Mouse (Mus musculus): ENCODE data around the gene Smtnl2. TPM values are rescaled to one million over a fixed set of nuclear protein-coding genes. Genes with fewer than 3 reads are reported as not detected.

Smtnl2 gene
- polyA plus RNA-seq, 1 experiment from 2014 or later, result 26.2 TPM

GRCm38 (mm10) chr11:72366126-72366525 lies 45.4 kb downstream of the Smtnl2 start:
- WGBS, result 70% methylated on average over 9 of the region's 9 CpGs
- H3K9ac ChIP-seq (ENCODE audit: low read length), result no peak overlapping the region
- H3K4me1 ChIP-seq (replicated peaks; ENCODE audit: control insufficient read depth, insufficient read depth, low read length), result no peaks in the 10 kb centered on the region
- no peaks in the 10 kb centered on the region for H3K27me3 ChIP-seq (replicated peaks; ENCODE audit: control insufficient read depth, insufficient read depth, low read length)
- ATAC-seq (replicated peaks; ENCODE audit: low FRiP score, low TSS enrichment, low read depth), result no peak
- no peaks in the 10 kb centered on the region for H3K9me3 ChIP-seq (ENCODE audit: control insufficient read depth, low read length)
- no peak overlapping the region for H3K27ac ChIP-seq (ENCODE audit: low read depth)
- no peak overlapping the region for H3K4me3 ChIP-seq (ENCODE audit: low read depth, low read length)
- no peak for DNase-seq (ENCODE audit: low spot score)
- no peak overlapping the region for H3K4me2 ChIP-seq (ENCODE audit: low read length)
- H3K36me3 ChIP-seq (ENCODE audit: control insufficient read depth, insufficient read depth, low read length), result no peaks in the 10 kb centered on the region

- no peaks in the 10 kb centered on the region for H3K4me1 ChIP-seq (replicated peaks; ENCODE audit: control insufficient read depth, insufficient read depth, low read length)
- 94% methylated on average over 5 of the region's 5 CpGs for WGBS
- DNase-seq (ENCODE audit: low spot score) (no peak), ATAC-seq (replicated peaks; ENCODE audit: low FRiP score, low TSS enrichment, low read depth) (no peak)
- no peaks in the 10 kb centered on the region for H3K27me3 ChIP-seq (replicated peaks; ENCODE audit: control insufficient read depth, insufficient read depth, low read length)
- H3K4me3 ChIP-seq (ENCODE audit: low read depth, low read length), result no peak overlapping the region
- H3K9me3 ChIP-seq (ENCODE audit: control insufficient read depth, low read length), result no peaks in the 10 kb centered on the region
- H3K36me3 ChIP-seq (ENCODE audit: control insufficient read depth, insufficient read depth, low read length), result no peaks in the 10 kb centered on the region
- no peak overlapping the region for H3K27ac ChIP-seq (ENCODE audit: low read depth)
- H3K4me2 ChIP-seq (ENCODE audit: low read length), result no peak overlapping the region
- no peak overlapping the region for H3K9ac ChIP-seq (ENCODE audit: low read length)
These were observed 47.0 kb downstream of the Smtnl2 start for GRCm38 (mm10) chr11:72364526-72364925.

GRCm38 (mm10) chr11:72363523-72364240 lies 47.8 kb downstream of the Smtnl2 start:
- no peak overlapping the region for H3K4me2 ChIP-seq (ENCODE audit: low read length)
- H3K27me3 ChIP-seq (replicated peaks; ENCODE audit: control insufficient read depth, insufficient read depth, low read length), result no peaks in the 10 kb centered on the region
- no peaks in the 10 kb centered on the region for H3K9me3 ChIP-seq (ENCODE audit: control insufficient read depth, low read length)
- 71% methylated on average over 8 of the region's 8 CpGs for WGBS
- no peak for ATAC-seq (replicated peaks; ENCODE audit: low FRiP score, low TSS enrichment, low read depth)
- no peak for DNase-seq (ENCODE audit: low spot score)
- H3K4me3 ChIP-seq (ENCODE audit: low read depth, low read length), result no peak overlapping the region
- no peak overlapping the region for H3K9ac ChIP-seq (ENCODE audit: low read length)
- H3K4me1 ChIP-seq (replicated peaks; ENCODE audit: control insufficient read depth, insufficient read depth, low read length), result no peaks in the 10 kb centered on the region
- no peaks in the 10 kb centered on the region for H3K36me3 ChIP-seq (ENCODE audit: control insufficient read depth, insufficient read depth, low read length)
- no peak overlapping the region for H3K27ac ChIP-seq (ENCODE audit: low read depth)

- peak within 1 kb of the TSS; percentile 48 for H3K4me3 ChIP-seq (ENCODE audit: low read depth, low read length)
- H3K9me3 ChIP-seq (ENCODE audit: control insufficient read depth, low read length), result no peaks in the 10 kb centered on the region
- DNase-seq (ENCODE audit: low spot score) (no peak), ATAC-seq (replicated peaks; ENCODE audit: low FRiP score, low TSS enrichment, low read depth) (no peak)
- WGBS, result 33% methylated on average over 10 of the region's 10 CpGs
- no peak within 1 kb of the TSS for H3K27ac ChIP-seq (ENCODE audit: low read depth)
- H3K4me2 ChIP-seq (ENCODE audit: low read length), result peak within 1 kb of the TSS; percentile 94
- H3K4me1 ChIP-seq (replicated peaks; ENCODE audit: control insufficient read depth, insufficient read depth, low read length), result no peaks in the 10 kb centered on the region
- H3K36me3 ChIP-seq (ENCODE audit: control insufficient read depth, insufficient read depth, low read length), result no peaks in the 10 kb centered on the region
- H3K27me3 ChIP-seq (replicated peaks; ENCODE audit: control insufficient read depth, insufficient read depth, low read length), result no peaks in the 10 kb centered on the region
- peak within 1 kb of the TSS; percentile 60 for H3K9ac ChIP-seq (ENCODE audit: low read length)
These were observed 49.2 kb downstream of the Smtnl2 start, which contains the start of gene Tekt1 for GRCm38 (mm10) chr11:72362347-72362741. Tekt1 (minus strand) TSS chr11:72362442.

- WGBS, result 8% methylated on average over 42 of the region's 42 CpGs
- Histone ChIP-seq H3K36me3 (ENCODE audit: control insufficient read depth, insufficient read depth, low read length) (no peaks in the 10 kb centered on the region), H3K9ac (ENCODE audit: low read length) (peak overlapping the region; percentile 60), H3K27me3 (replicated peaks; ENCODE audit: control insufficient read depth, insufficient read depth, low read length) (no peaks in the 10 kb centered on the region), H3K9me3 (ENCODE audit: control insufficient read depth, low read length) (no peaks in the 10 kb centered on the region), H3K4me2 (ENCODE audit: low read length) (peak overlapping the region; percentile 94), H3K27ac (ENCODE audit: low read depth) (no peak overlapping the region), H3K4me1 (replicated peaks; ENCODE audit: control insufficient read depth, insufficient read depth, low read length) (no peaks in the 10 kb centered on the region), H3K4me3 (ENCODE audit: low read depth, low read length) (peak overlapping the region; percentile 48)
- peak; percentile 83 for DNase-seq (ENCODE audit: low spot score)
- peak; percentile 90 for ATAC-seq (replicated peaks; ENCODE audit: low FRiP score, low TSS enrichment, low read depth)
These were observed 49.8 kb downstream of the Smtnl2 start for GRCm38 (mm10) chr11:72361385-72362346.

GRCm38 (mm10) chr11:72354971-72355728 lies 56.4 kb downstream of the Smtnl2 start:
- no peak overlapping the region for H3K9ac ChIP-seq (ENCODE audit: low read length)
- no peak overlapping the region for H3K4me3 ChIP-seq (ENCODE audit: low read depth, low read length)
- peak overlapping the region; percentile 41 for H3K4me2 ChIP-seq (ENCODE audit: low read length)
- H3K36me3 ChIP-seq (ENCODE audit: control insufficient read depth, insufficient read depth, low read length), result no peaks in the 10 kb centered on the region
- DNase-seq (ENCODE audit: low spot score), result peak; percentile 92
- peak; percentile 57; the same call in 1 of the 2 replicates for ATAC-seq (replicated peaks; ENCODE audit: low FRiP score, low TSS enrichment, low read depth)
- WGBS, result 19% methylated on average over 20 of the region's 20 CpGs
- no peak overlapping the region for H3K27ac ChIP-seq (ENCODE audit: low read depth)
- H3K4me1 ChIP-seq (replicated peaks; ENCODE audit: control insufficient read depth, insufficient read depth, low read length), result no peaks in the 10 kb centered on the region
- H3K9me3 ChIP-seq (ENCODE audit: control insufficient read depth, low read length), result no peaks in the 10 kb centered on the region
- H3K27me3 ChIP-seq (replicated peaks; ENCODE audit: control insufficient read depth, insufficient read depth, low read length), result no peaks in the 10 kb centered on the region

GRCm38 (mm10) chr11:72353186-72353585 lies 58.3 kb downstream of the Smtnl2 start:
- Histone ChIP-seq H3K4me2 (ENCODE audit: low read length) (no peak overlapping the region), H3K9me3 (ENCODE audit: control insufficient read depth, low read length) (no peaks in the 10 kb centered on the region), H3K4me1 (replicated peaks; ENCODE audit: control insufficient read depth, insufficient read depth, low read length) (no peaks in the 10 kb centered on the region), H3K27me3 (replicated peaks; ENCODE audit: control insufficient read depth, insufficient read depth, low read length) (no peaks in the 10 kb centered on the region), H3K36me3 (ENCODE audit: control insufficient read depth, insufficient read depth, low read length) (no peaks in the 10 kb centered on the region), H3K9ac (ENCODE audit: low read length) (no peak overlapping the region), H3K4me3 (ENCODE audit: low read depth, low read length) (no peak overlapping the region), H3K27ac (ENCODE audit: low read depth) (no peak overlapping the region)
- WGBS, result 75% methylated on average over 3 of the region's 3 CpGs
- ATAC-seq (replicated peaks; ENCODE audit: low FRiP score, low TSS enrichment, low read depth) (no peak), DNase-seq (ENCODE audit: low spot score) (no peak)

GRCm38 (mm10) chr11:72352272-72352671 lies 59.2 kb downstream of the Smtnl2 start:
- Histone ChIP-seq H3K4me2 (ENCODE audit: low read length) (no peak overlapping the region), H3K27me3 (replicated peaks; ENCODE audit: control insufficient read depth, insufficient read depth, low read length) (no peaks in the 10 kb centered on the region), H3K27ac (ENCODE audit: low read depth) (no peak overlapping the region), H3K4me3 (ENCODE audit: low read depth, low read length) (no peak overlapping the region), H3K9ac (ENCODE audit: low read length) (no peak overlapping the region), H3K9me3 (ENCODE audit: control insufficient read depth, low read length) (no peaks in the 10 kb centered on the region), H3K4me1 (replicated peaks; ENCODE audit: control insufficient read depth, insufficient read depth, low read length) (no peaks in the 10 kb centered on the region), H3K36me3 (ENCODE audit: control insufficient read depth, insufficient read depth, low read length) (no peaks in the 10 kb centered on the region)
- ATAC-seq (replicated peaks; ENCODE audit: low FRiP score, low TSS enrichment, low read depth) (no peak), DNase-seq (ENCODE audit: low spot score) (no peak)
- WGBS, result 80% methylated on average over 1 of the region's 1 CpGs
